Mouse (Mus musculus): ENCODE data around the gene Sh3bgrl3.

GRCm38 (mm10) chr4:134112403-134112802, 16.2 kb downstream of the Sh3bgrl3 start:
- TF ChIP-seq POLR2A (IDR thresholded peaks at IDR 0.05; ENCODE audit: insufficient read length, low read depth): no peak
- no peak for TF ChIP-seq TCF12 (IDR thresholded peaks at IDR 0.05; ENCODE audit: insufficient read depth, poor library complexity, severe bottlenecking)
- TF ChIP-seq USF1 (IDR thresholded peaks at IDR 0.05; ENCODE audit: low read depth): no peak

Measured in myocyte (in vitro differentiated cells).